Mouse (Mus musculus) forebrain, embryonic 14.5 days (tissue): ENCODE results near the gene 4933409G03Rik. TPM values are rescaled to one million over a fixed set of nuclear protein-coding genes. Genes with fewer than 3 reads are reported as not detected.
"Not testable (repeated sequence)": the region's sequence is repeated elsewhere in the genome, so short reads cannot be mapped to it uniquely, and the experiment has no call there.

Source experiments
- ATAC-seq: fragments of 200-750 bp; cut with Nextera tagmentation; 2 replicates; pipeline ENCODE4 v1.8.0; 2017; ENCODE audit warnings: mild to moderate bottlenecking, moderate library complexity
- DNase-seq: peaks from one replicate; pipeline ENCODE4 v3.0.0-alpha.2; 2015; ENCODE audit warnings: low spot score
- H3K27ac ChIP-seq: fragments of 300-500 bp; sonication (generic); 2 replicates; pipeline ENCODE4 v1.5.1; 2014; ENCODE audit warnings: low read depth, mild to moderate bottlenecking, control low read depth, low read length, moderate library complexity
- H3K27me3 ChIP-seq: fragments of 300-500 bp; sonication (generic); replicated peaks from 2 replicates; pipeline ENCODE4 v1.6.1; 2014; ENCODE audit warnings: low read length, control low read depth, mixed read lengths; ENCODE audit not compliant: control insufficient read depth, insufficient read depth
- H3K36me3 ChIP-seq: fragments of 300-500 bp; sonication (generic); 2 replicates; pipeline ENCODE4 v1.6.1; 2014; ENCODE audit warnings: low read length, control low read depth; ENCODE audit not compliant: control insufficient read depth, insufficient read depth
- H3K4me1 ChIP-seq: fragments of 300-500 bp; sonication (generic); 2 replicates; pipeline ENCODE4 v1.6.1; 2014; ENCODE audit warnings: antibody characterized with exemption, low read length, control low read depth; ENCODE audit not compliant: control insufficient read depth, insufficient read depth
- H3K4me2 ChIP-seq: fragments of 300-500 bp; sonication (generic); 2 replicates; pipeline ENCODE4 v1.6.1; 2014; ENCODE audit warnings: mild to moderate bottlenecking, control low read depth, low read length
- H3K4me3 ChIP-seq: fragments of 300-500 bp; sonication (generic); 2 replicates; pipeline ENCODE4 v1.5.1; 2014; ENCODE audit warnings: low read depth, low read length, control low read depth
- H3K9ac ChIP-seq: fragments of 300-500 bp; sonication (generic); 2 replicates; pipeline ENCODE4 v1.6.1; 2014; ENCODE audit warnings: mild to moderate bottlenecking, low read length, control low read depth, moderate library complexity
- H3K9me3 ChIP-seq: fragments of 300-500 bp; sonication (generic); replicated peaks from 2 replicates; pipeline ENCODE4 v1.6.1; 2016; ENCODE audit warnings: low read length, control low read depth, mixed read lengths; ENCODE audit not compliant: control insufficient read depth
- WGBS: fragments of 180-500 bp; shearing (Covaris S2); extraction: QIAGEN DNeasy Blood & Tissue Kit; methylation state at CpG from one replicate; pipeline ENCODE4 v1.1.7; 2014; 5-methylcytosine and 5-hydroxymethylcytosine counted together
- polyA plus RNA-seq: library from polyadenylated mRNA; unstranded; fragments of >200 nt; fragmentation: Nextera tagmentation; extraction: Ambion mirVana; gene quantifications from 2 replicates; pipeline ENCODE4 v1.2.1, GENCODE M21; 2014

Gene 4933409G03Rik
- not detected in 2 replicates for polyA plus RNA-seq

- 94% methylated on average over 5 of the region's 5 CpGs for WGBS
Measured at GRCm38 (mm10) chr2:68582113-68582512, at the start of gene 4933409G03Rik. TSS of gene 4933409G03Rik (plus strand) at chr2:68582413.

GRCm38 (mm10) chr2:68544190-68544589 lies 38.0 kb upstream of the 4933409G03Rik start:
- no peak overlapping the region for H3K4me2 ChIP-seq
- H3K4me1 ChIP-seq = no peaks in the 10 kb centered on the region
- no peak overlapping the region for H3K4me3 ChIP-seq
- no peak overlapping the region for H3K27ac ChIP-seq
- H3K36me3 ChIP-seq = no peaks in the 10 kb centered on the region
- H3K27me3 ChIP-seq = no peaks in the 10 kb centered on the region
- ATAC-seq (no peak), DNase-seq (no peak)
- H3K9me3 ChIP-seq = no peaks in the 10 kb centered on the region
- H3K9ac ChIP-seq = no peak overlapping the region
- WGBS = 64% methylated on average over 2 of the region's 2 CpGs

More at GRCm38 (mm10) chr2:68582113-68582512, at the start of gene 4933409G03Rik:
- DNase-seq (no peak), ATAC-seq (no peak)
- Histone ChIP-seq H3K9ac (no peak within 1 kb of the TSS), H3K4me1 (no peaks in the 10 kb centered on the region), H3K4me2 (no peak within 1 kb of the TSS), H3K36me3 (no peaks in the 10 kb centered on the region), H3K4me3 (no peak within 1 kb of the TSS), H3K27me3 (no peaks in the 10 kb centered on the region), H3K27ac (no peak within 1 kb of the TSS), H3K9me3 (no peaks in the 10 kb centered on the region)

GRCm38 (mm10) chr2:68560821-68561220 lies 21.4 kb upstream of the 4933409G03Rik start:
- 56% methylated on average over 4 of the region's 4 CpGs for WGBS
- peak; percentile 6 for DNase-seq
- Histone ChIP-seq H3K4me1 (no peaks in the 10 kb centered on the region), H3K4me3 (no peak overlapping the region), H3K9me3 (no peaks in the 10 kb centered on the region), H3K27ac (no peak overlapping the region), H3K9ac (no peak overlapping the region), H3K4me2 (no peak overlapping the region), H3K36me3 (no peaks in the 10 kb centered on the region), H3K27me3 (no peaks in the 10 kb centered on the region)
- ATAC-seq = no peak

- H3K27ac ChIP-seq = no peak overlapping the region
- no peak overlapping the region for H3K4me2 ChIP-seq
- DNase-seq (peak; percentile 80), ATAC-seq (peak; percentile 44; the same call in 1 of the 2 replicates)
- no peaks in the 10 kb centered on the region for H3K4me1 ChIP-seq
- 14% methylated on average over 3 of the region's 3 CpGs for WGBS
- H3K36me3 ChIP-seq = no peaks in the 10 kb centered on the region
- H3K27me3 ChIP-seq = no peaks in the 10 kb centered on the region
- H3K4me3 ChIP-seq = no peak overlapping the region
- no peaks in the 10 kb centered on the region for H3K9me3 ChIP-seq
- H3K9ac ChIP-seq = no peak overlapping the region
Measured at GRCm38 (mm10) chr2:68563331-68563730, 18.9 kb upstream of the 4933409G03Rik start.

- Histone ChIP-seq H3K4me1 (no peaks in the 10 kb centered on the region), H3K9me3 (no peaks in the 10 kb centered on the region), H3K9ac (no peak overlapping the region), H3K36me3 (no peaks in the 10 kb centered on the region), H3K4me2 (no peak overlapping the region), H3K4me3 (no peak overlapping the region), H3K27me3 (no peaks in the 10 kb centered on the region), H3K27ac (no peak overlapping the region)
- WGBS = 84% methylated on average over 15 of the region's 15 CpGs
- DNase-seq (peak; percentile 48), ATAC-seq (0 out of 2 replicates have a peak, but pooled peaks have one; percentile 20)
Measured at GRCm38 (mm10) chr2:68568361-68568760, 13.9 kb upstream of the 4933409G03Rik start.

GRCm38 (mm10) chr2:68572340-68572739 lies 9.9 kb upstream of the 4933409G03Rik start:
- Histone ChIP-seq H3K9me3 (no peaks in the 10 kb centered on the region), H3K4me3 (no peak overlapping the region), H3K27ac (no peak overlapping the region), H3K4me1 (no peaks in the 10 kb centered on the region), H3K9ac (no peak overlapping the region), H3K27me3 (no peaks in the 10 kb centered on the region), H3K36me3 (no peaks in the 10 kb centered on the region), H3K4me2 (no peak overlapping the region)
- DNase-seq (no peak), ATAC-seq (no peak)
- 23% methylated on average over 4 of the region's 4 CpGs for WGBS

GRCm38 (mm10) chr2:68592765-68593164 lies 10.6 kb downstream of the 4933409G03Rik start:
- no peak overlapping the region for H3K27ac ChIP-seq
- H3K4me1 ChIP-seq = no peaks in the 10 kb centered on the region
- no peak overlapping the region for H3K9ac ChIP-seq
- H3K9me3 ChIP-seq = no peaks in the 10 kb centered on the region
- ATAC-seq (no peak), DNase-seq (no peak)
- no peaks in the 10 kb centered on the region for H3K27me3 ChIP-seq
- H3K4me2 ChIP-seq = no peak overlapping the region
- 77% methylated on average over 3 of the region's 3 CpGs for WGBS
- no peaks in the 10 kb centered on the region for H3K36me3 ChIP-seq
- no peak overlapping the region for H3K4me3 ChIP-seq

GRCm38 (mm10) chr2:68656186-68656585 lies 74.0 kb downstream of the 4933409G03Rik start, which contains the start of gene 4932414N04Rik:
TSS of gene 4932414N04Rik (plus strand) at chr2:68656486.
- H3K9ac ChIP-seq, H3K27ac ChIP-seq, H3K4me3 ChIP-seq, H3K36me3 ChIP-seq, H3K9me3 ChIP-seq, ATAC-seq, DNase-seq, H3K4me1 ChIP-seq, H3K4me2 ChIP-seq, H3K27me3 ChIP-seq: not testable (repeated sequence)
- 73% methylated on average over 1 of the region's 5 CpGs for WGBS
